In the genomic region with DNA sequence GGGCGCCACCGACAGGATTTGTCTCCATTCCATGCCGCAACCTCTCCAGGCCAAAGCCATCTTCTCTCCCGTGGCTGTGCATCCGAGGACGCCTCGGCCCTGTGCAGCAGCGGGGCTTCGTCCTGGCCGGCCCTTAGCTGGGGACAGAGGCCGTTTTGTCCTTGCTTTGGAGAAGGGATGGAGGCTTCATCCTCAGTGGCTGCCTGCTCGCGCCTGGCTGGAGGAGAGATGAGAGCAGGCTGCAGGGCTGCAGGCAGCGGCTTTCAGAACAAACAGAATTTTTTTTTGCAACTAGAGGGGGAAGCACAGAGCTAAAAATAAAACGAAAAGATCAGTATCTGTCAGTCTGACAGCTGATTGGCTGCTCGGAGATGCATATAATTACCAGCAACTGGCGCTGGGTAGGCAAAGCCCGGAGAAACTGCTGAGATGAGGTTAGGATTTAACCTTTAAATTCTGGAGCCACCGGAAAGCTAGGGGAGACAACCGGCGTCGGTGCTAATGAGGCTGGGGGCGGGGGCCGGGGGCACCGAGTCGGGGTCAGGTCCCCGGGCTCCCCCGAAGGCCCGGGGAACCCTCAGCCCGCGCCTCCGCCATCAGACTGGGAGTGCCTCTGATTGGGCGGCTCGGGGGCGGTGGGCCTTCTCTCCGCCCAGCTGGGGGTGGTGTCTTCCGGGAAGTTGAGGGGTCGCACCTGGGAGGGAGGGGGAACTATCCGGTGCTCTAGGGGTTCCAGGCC, we compare ENCODE assay signal across 8 mouse cellular contexts. TPM values are rescaled to one million over a fixed set of nuclear protein-coding genes. Genes with fewer than 3 reads are reported as not detected.
DNase-seq lines count a peak whose midpoint lies in the region; ATAC-seq and TF ChIP-seq lines count a peak whose summit lies in the region.

Gene Cstad, plus strand, starts transcription at position 400 of the 739 bp plus-strand sequence.

- 0 out of 2 replicates have a peak, but pooled peaks have one; percentile 13 for TF ChIP-seq EP300 in ES-Bruce4 (IDR thresholded peaks at IDR 0.05; ENCODE audit: insufficient read depth, low read depth, low read length)
- no peak for TF ChIP-seq EP300 in stomach, postnatal 0 days (optimal IDR thresholded peaks at IDR 0.05)

- no peaks in the 10 kb centered on the region for H3K9me3 ChIP-seq in ES-Bruce4 (replicated peaks; ENCODE audit: control insufficient read depth, insufficient read depth, low read length, poor library complexity, severe bottlenecking)
- H3K9me3 ChIP-seq in forebrain, embryonic 14.5 days (replicated peaks; ENCODE audit: control insufficient read depth, low read length) = no peaks in the 10 kb centered on the region
- no peaks in the 10 kb centered on the region for H3K9me3 ChIP-seq in liver, embryonic 16.5 days (replicated peaks; ENCODE audit: control insufficient read depth, low read length)
- H3K9me3 ChIP-seq in neural tube, embryonic 12.5 days = no peaks in the 10 kb centered on the region
- H3K9me3 ChIP-seq in stomach, postnatal 0 days (ENCODE audit: control insufficient read depth, low read length) = no peaks in the 10 kb centered on the region

- intact Hi-C loops in heart, postnatal 14 days (cut with DNase I) = loop anchor here (2.0 kb wide), 1 partner anchor 40 kb away; no protein-coding TSS in a partner anchor

- no peak for TF ChIP-seq POLR2A in ES-Bruce4 (IDR thresholded peaks at IDR 0.05; ENCODE audit: insufficient read depth, low read length)

- H3K36me3 ChIP-seq in ES-Bruce4 (ENCODE audit: control insufficient read depth, insufficient read depth, low read length, poor library complexity, severe bottlenecking) = no peaks in the 10 kb centered on the region
- no peaks in the 10 kb centered on the region for H3K36me3 ChIP-seq in forebrain, embryonic 14.5 days (ENCODE audit: control insufficient read depth, insufficient read depth, low read length)
- H3K36me3 ChIP-seq in liver, embryonic 16.5 days (ENCODE audit: control insufficient read depth, insufficient read depth) = no peaks in the 10 kb centered on the region
- H3K36me3 ChIP-seq in neural tube, embryonic 12.5 days = no peaks in the 10 kb centered on the region
- H3K36me3 ChIP-seq in stomach, postnatal 0 days (ENCODE audit: control insufficient read depth, insufficient read depth, low read length) = no peaks in the 10 kb centered on the region

- H3K4me1 ChIP-seq in ES-Bruce4 (ENCODE audit: control insufficient read depth, insufficient read depth, low read length) = no peaks in the 10 kb centered on the region
- peaks cover 20% of the 10 kb centered on the region for H3K4me1 ChIP-seq in forebrain, embryonic 14.5 days (ENCODE audit: control insufficient read depth, insufficient read depth, low read length)
- H3K4me1 ChIP-seq in liver, embryonic 16.5 days (ENCODE audit: control insufficient read depth, low read depth, low read length) = peaks cover 12% of the 10 kb centered on the region
- peaks cover 26% of the 10 kb centered on the region for H3K4me1 ChIP-seq in neural tube, embryonic 12.5 days
- peaks cover 7% of the 10 kb centered on the region; the same call in 1 of the 2 replicates for H3K4me1 ChIP-seq in stomach, postnatal 0 days (replicated peaks; ENCODE audit: control insufficient read depth, insufficient read depth)

- DNase-seq in c-Kit-positive CD71-negative TER-119-negative erythroid progenitor cells, embryonic 14.5 days (ENCODE audit: low read depth) = peak; percentile 55
- DNase-seq in forebrain, embryonic 14.5 days (ENCODE audit: low spot score) = peak; percentile 94
- DNase-seq in heart, postnatal 14 days = peak; percentile 81 to 82
- peak; percentile 80 for DNase-seq in layer of hippocampus, adult 11-12 months (ENCODE audit: low spot score)
- DNase-seq in stomach, postnatal 0 days (ENCODE audit: low spot score) = peak; percentile 49

- peak within 1 kb of the TSS; percentile 29 for H3K27ac ChIP-seq in ES-Bruce4 (ENCODE audit: insufficient read depth, low read length)
- peak within 1 kb of the TSS; percentile 99 for H3K27ac ChIP-seq in forebrain, embryonic 14.5 days (ENCODE audit: low read depth, low read length)
- H3K27ac ChIP-seq in liver, embryonic 16.5 days (ENCODE audit: low read length) = peak within 1 kb of the TSS; percentile 75
- H3K27ac ChIP-seq in neural tube, embryonic 12.5 days = peak within 1 kb of the TSS; percentile 93
- H3K27ac ChIP-seq in stomach, postnatal 0 days (replicated peaks) = peak within 1 kb of the TSS; percentile 91

- H3K9ac ChIP-seq in ES-Bruce4 (ENCODE audit: low read depth, poor library complexity, severe bottlenecking) = peak within 1 kb of the TSS; percentile 68
- peak within 1 kb of the TSS; percentile 77 for H3K9ac ChIP-seq in forebrain, embryonic 14.5 days (ENCODE audit: low read length)
- peak within 1 kb of the TSS; percentile 39; the same call in 1 of the 2 replicates for H3K9ac ChIP-seq in liver, embryonic 16.5 days (ENCODE audit: low read depth, low read length)
- peak within 1 kb of the TSS; percentile 58 for H3K9ac ChIP-seq in neural tube, embryonic 12.5 days
- H3K9ac ChIP-seq in stomach, postnatal 0 days (ENCODE audit: low read length) = peak within 1 kb of the TSS; percentile 66

- peak within 1 kb of the TSS; percentile 57 for H3K4me2 ChIP-seq in forebrain, embryonic 14.5 days (ENCODE audit: low read length)
- H3K4me2 ChIP-seq in liver, embryonic 16.5 days (ENCODE audit: low read depth, low read length) = peak within 1 kb of the TSS; percentile 63
- peak within 1 kb of the TSS; percentile 63 for H3K4me2 ChIP-seq in neural tube, embryonic 12.5 days (replicated peaks)
- peak within 1 kb of the TSS; percentile 60 for H3K4me2 ChIP-seq in stomach, postnatal 0 days (replicated peaks; ENCODE audit: low read depth)

- H3K4me3 ChIP-seq in ES-Bruce4 (ENCODE audit: low read depth, low read length) = peak within 1 kb of the TSS; percentile 50
- peak within 1 kb of the TSS; percentile 46 for H3K4me3 ChIP-seq in forebrain, embryonic 14.5 days (ENCODE audit: low read depth, low read length)
- peak within 1 kb of the TSS; percentile 56 for H3K4me3 ChIP-seq in liver, embryonic 16.5 days (ENCODE audit: low read depth, low read length)
- peak within 1 kb of the TSS; percentile 50 for H3K4me3 ChIP-seq in neural tube, embryonic 12.5 days
- H3K4me3 ChIP-seq in stomach, postnatal 0 days (ENCODE audit: low read depth, low read length) = peak within 1 kb of the TSS; percentile 43

- ATAC-seq in forebrain, embryonic 14.5 days = peak; percentile 82
- ATAC-seq in liver, embryonic 16.5 days (ENCODE audit: low read depth) = peak; percentile 62
- ATAC-seq in neural tube, embryonic 12.5 days (ENCODE audit: low FRiP score, low read depth) = peak; percentile 74
- peak; percentile 56 for ATAC-seq in stomach, postnatal 0 days (ENCODE audit: low FRiP score, low TSS enrichment)

- no peak for TF ChIP-seq CTCF in ES-Bruce4 (IDR thresholded peaks at IDR 0.05; ENCODE audit: low read depth, low read length)
- TF ChIP-seq CTCF in stomach, postnatal 0 days (IDR thresholded peaks at IDR 0.05; ENCODE audit: low read depth) = peak; percentile 44

- under 1% methylated on average over 38 of the region's 39 CpGs for WGBS in forebrain, embryonic 14.5 days
- WGBS in liver, embryonic 16.5 days (ENCODE audit: insufficient replicate concordance) = 1% methylated on average over 38 of the region's 39 CpGs
- WGBS in neural tube, embryonic 12.5 days = 2% methylated on average over 39 of the region's 39 CpGs
- WGBS in stomach, postnatal 0 days = 3% methylated on average over 33 of the region's 39 CpGs

- H3K27me3 ChIP-seq in ES-Bruce4 (ENCODE audit: control insufficient read depth, insufficient read depth, low read length, poor library complexity, severe bottlenecking) = no peaks in the 10 kb centered on the region
- H3K27me3 ChIP-seq in forebrain, embryonic 14.5 days (replicated peaks; ENCODE audit: control insufficient read depth, insufficient read depth, low read length) = no peaks in the 10 kb centered on the region
- no peaks in the 10 kb centered on the region for H3K27me3 ChIP-seq in liver, embryonic 16.5 days (ENCODE audit: control insufficient read depth, insufficient read depth, low read depth, low read length)
- no peaks in the 10 kb centered on the region for H3K27me3 ChIP-seq in neural tube, embryonic 12.5 days (replicated peaks)
- no peaks in the 10 kb centered on the region for H3K27me3 ChIP-seq in stomach, postnatal 0 days (ENCODE audit: control insufficient read depth, insufficient read depth, low read length)

RNA-seq across cellular contexts. Expression of gene Cstad, which starts in this region (rescaled TPM):
- polyA plus RNA-seq in ES-Bruce4 (2011; ENCODE audit: insufficient read depth, insufficient read length, low read depth, missing spikeins) = 0.94 TPM in 1 of 2 replicates, not detected in the other
- 0.64 and 1.2 TPM in 2 replicates for polyA plus RNA-seq in forebrain, embryonic 14.5 days (2014; fragmentation: Nextera tagmentation; extraction: Ambion mirVana)
- 1 to 10 TPM; 1.8 to 3.9 TPM for total RNA-seq in heart, postnatal 14 days (2021)
- 0.15 TPM in 1 of 2 replicates, not detected in the other for polyA plus RNA-seq in liver, embryonic 16.5 days (2015; fragmentation: Nextera tagmentation; extraction: Ambion mirVana)
- 0.57 and 1.3 TPM in 2 replicates for polyA plus RNA-seq in neural tube, embryonic 12.5 days (2016; fragmentation: Nextera tagmentation; extraction: Ambion mirVana)
- polyA plus RNA-seq in stomach, postnatal 0 days (2015; fragmentation: Nextera tagmentation; extraction: Ambion mirVana) = 0.57 and 0.63 TPM in 2 replicates

Comparison
In these comparisons a context has a peak if more than half of its experiments do, and no peak if none do; other contexts are left out.
1. Peak in every context shown above with its lines: DNase-seq, ATAC-seq, H3K4me3 ChIP-seq and H3K27ac ChIP-seq.
2. Peak in ATAC-seq, H3K4me3 ChIP-seq, H3K27ac ChIP-seq, H3K9ac ChIP-seq and H3K4me2 ChIP-seq in liver, embryonic 16.5 days; RNA of the gene not detected or under 1 TPM.
3. Peak in DNase-seq, ATAC-seq, H3K4me3 ChIP-seq, H3K27ac ChIP-seq, H3K9ac ChIP-seq and H3K4me2 ChIP-seq in stomach, postnatal 0 days; RNA of the gene not detected or under 1 TPM.
4. H3K27ac ChIP-seq: peak in every context shown above with its lines; median percentile 99 in forebrain, embryonic 14.5 days; 93 in neural tube, embryonic 12.5 days; 91 in stomach, postnatal 0 days; 75 in liver, embryonic 16.5 days; 29 in ES-Bruce4.